Mouse (Mus musculus) liver, adult 2 months (tissue): ENCODE results near the gene Slc44a3. TPM values are rescaled to one million over a fixed set of nuclear protein-coding genes. Genes with fewer than 3 reads are reported as not detected.
A peak's percentile ranks its signal among the peaks of the same experiment; 100 is the strongest.

Source experiments
- DNase-seq: peaks from one replicate; pipeline ENCODE4 v3.0.0-alpha.2; 2011; ENCODE audit warnings: low read depth, low spot score; ENCODE audit errors: extremely low read depth
- H3K27ac ChIP-seq: fragments of 200-500 bp; replicated peaks from 2 replicates; pipeline ENCODE4 v1.5.1; 2012; ENCODE audit warnings: low read depth, mild to moderate bottlenecking, control low read depth, inconsistent platforms, low read length; ENCODE audit not compliant: insufficient read depth
- H3K27me3 ChIP-seq: fragments of 200-500 bp; 2 replicates; pipeline ENCODE4 v1.6.1; 2012; ENCODE audit warnings: mild to moderate bottlenecking, moderate library complexity, low read length, inconsistent platforms; ENCODE audit not compliant: control insufficient read depth, insufficient read depth
- H3K36me3 ChIP-seq: fragments of 200-500 bp; 2 replicates; pipeline ENCODE4 v1.6.1; 2012; ENCODE audit warnings: low read length, inconsistent platforms; ENCODE audit not compliant: control insufficient read depth, insufficient read depth
- H3K4me1 ChIP-seq: fragments of 200-500 bp; 2 replicates; pipeline ENCODE4 v1.6.1; 2011; ENCODE audit warnings: low read length; ENCODE audit not compliant: control insufficient read depth, insufficient read depth
- H3K4me3 ChIP-seq: fragments of 200-500 bp; 2 replicates; pipeline ENCODE4 v1.5.1; 2011; ENCODE audit warnings: low read depth, mild to moderate bottlenecking, control low read depth, low read length, moderate library complexity; ENCODE audit not compliant: insufficient read depth
- H3K79me2 ChIP-seq: fragments of 200-500 bp; 2 replicates; pipeline ENCODE4 v1.6.1; 2012; ENCODE audit warnings: inconsistent platforms, mild to moderate bottlenecking, low read length, moderate library complexity; ENCODE audit not compliant: control insufficient read depth, insufficient read depth
- H3K9ac ChIP-seq: fragments of 200-500 bp; 2 replicates; pipeline ENCODE4 v1.6.1; 2012; ENCODE audit warnings: low read depth, mild to moderate bottlenecking, control low read depth, inconsistent platforms, low read length
- CTCF ChIP-seq: fragments of 200-500 bp; IDR thresholded peaks from 2 replicates; pipeline ENCODE4 v1.5.1; 2011; ENCODE audit warnings: low read depth, low read length, control low read depth
- POLR2A ChIP-seq: fragments of 200-500 bp; IDR thresholded peaks from 2 replicates; pipeline ENCODE4 v1.6.1; 2011; ENCODE audit warnings: low read length, control low read depth; ENCODE audit not compliant: insufficient read depth; ENCODE audit errors: extremely low read depth
- WGBS: fragments of 180-500 bp; shearing (Covaris S2); methylation state at CpG from one replicate; pipeline ENCODE4 v1.1.7; 2018; 5-methylcytosine and 5-hydroxymethylcytosine counted together
- polyA plus RNA-seq: library from polyadenylated mRNA; depleted of rRNA; stranded (reverse); fragments of >200 nt; gene quantifications from 2 replicates; pipeline ENCODE4 v1.2.3, GENCODE M21; 2012
- total RNA-seq: library from RNA; depleted of rRNA; stranded (reverse); fragments of >200 nt; gene quantifications from 2 replicates; pipeline ENCODE4 v1.2.3, GENCODE M21; 2014

Slc44a3 gene
- total and polyA plus RNA-seq, 2 experiments, result 4.7 to 6.6 TPM

DNA sequence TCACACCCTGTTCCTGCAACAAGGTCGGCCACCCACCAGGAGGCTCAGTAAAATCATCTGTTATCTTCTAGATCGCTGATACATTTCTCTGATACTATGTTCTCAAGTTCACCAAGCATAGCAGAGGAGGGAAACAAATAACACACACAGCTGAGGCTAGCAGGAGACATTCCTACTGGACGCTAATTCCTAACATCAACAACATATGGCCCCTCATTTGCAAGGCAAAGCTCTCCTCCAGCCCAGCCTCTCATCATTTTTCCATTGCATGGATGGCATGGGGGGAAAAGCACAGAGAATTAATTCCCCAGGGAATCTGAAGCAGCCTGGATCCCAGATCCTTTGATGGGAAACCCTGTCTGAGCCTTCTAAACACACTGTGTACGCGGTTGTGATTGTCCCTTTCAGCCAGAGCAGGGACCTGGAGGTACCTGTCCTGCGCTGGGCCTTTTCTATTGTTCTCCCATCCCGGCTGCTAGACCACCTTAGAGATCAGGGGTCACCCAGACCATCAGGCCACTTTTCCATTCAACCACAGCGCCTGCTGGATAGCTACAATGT is 27.2 kb downstream of the Slc44a3 start:
- no peaks in the 10 kb centered on the region for H3K36me3 ChIP-seq
- H3K27ac ChIP-seq, result no peak overlapping the region
- H3K79me2 ChIP-seq, result no peaks in the 10 kb centered on the region
- WGBS, result 93% methylated on average over 8 of the region's 8 CpGs
- H3K27me3 ChIP-seq, result no peaks in the 10 kb centered on the region
- no peak for TF ChIP-seq POLR2A
- TF ChIP-seq CTCF, result no peak
- H3K4me1 ChIP-seq, result no peaks in the 10 kb centered on the region; the same call in 1 of the 2 replicates
- H3K9ac ChIP-seq, result no peak overlapping the region
- no peak overlapping the region for H3K4me3 ChIP-seq
- DNase-seq, result no peak

DNA sequence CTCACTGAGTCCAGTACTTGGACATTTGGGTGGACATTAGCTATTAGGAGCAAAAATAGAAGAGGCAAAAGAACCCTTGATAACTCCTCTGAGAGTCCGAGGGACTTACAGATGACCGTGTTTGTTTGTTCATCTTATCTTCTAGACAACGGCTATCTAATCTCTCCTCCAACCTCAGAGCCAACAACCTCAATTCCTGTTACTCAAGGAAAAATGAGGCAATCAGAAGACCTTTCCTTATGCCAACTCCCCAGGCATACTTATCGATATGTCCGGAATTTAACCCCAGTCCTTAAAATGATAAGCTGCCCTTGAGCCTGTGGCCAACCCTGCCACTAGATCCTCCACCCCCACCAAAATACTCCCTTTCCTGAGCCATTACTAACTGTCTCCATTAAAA is 31.5 kb downstream of the Slc44a3 start:
- WGBS, result 64% methylated on average over 5 of the region's 5 CpGs
- H3K27me3 ChIP-seq, result no peaks in the 10 kb centered on the region
- H3K4me3 ChIP-seq, result no peak overlapping the region
- no peak overlapping the region for H3K27ac ChIP-seq
- no peak for TF ChIP-seq POLR2A
- no peak for TF ChIP-seq CTCF
- no peak overlapping the region for H3K9ac ChIP-seq
- no peaks in the 10 kb centered on the region for H3K36me3 ChIP-seq
- no peaks in the 10 kb centered on the region; the same call in 1 of the 2 replicates for H3K4me1 ChIP-seq
- no peaks in the 10 kb centered on the region for H3K79me2 ChIP-seq
- DNase-seq, result peak; percentile 36

DNA sequence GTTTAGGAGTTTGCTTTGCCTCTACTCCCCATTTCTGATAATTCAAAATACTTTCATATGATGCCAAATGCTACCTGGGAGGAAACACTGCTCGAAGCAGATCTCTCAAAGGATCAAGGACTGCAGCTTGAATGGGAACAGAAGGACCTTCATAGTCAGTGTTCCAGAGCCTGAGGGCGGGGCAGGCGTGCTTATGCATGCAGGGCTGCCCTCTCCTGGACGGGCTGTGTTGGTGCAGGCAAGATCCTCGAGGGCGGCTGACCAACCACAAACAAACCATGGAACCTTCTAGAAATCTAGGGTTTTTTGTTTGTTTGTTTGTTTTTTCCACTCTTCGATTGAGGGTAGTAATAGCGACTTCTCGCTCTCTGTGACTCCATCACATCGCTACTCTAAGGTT is 32.0 kb downstream of the Slc44a3 start:
- DNase-seq, result peak; percentile 43
- WGBS, result 46% methylated on average over 10 of the region's 10 CpGs

DNA sequence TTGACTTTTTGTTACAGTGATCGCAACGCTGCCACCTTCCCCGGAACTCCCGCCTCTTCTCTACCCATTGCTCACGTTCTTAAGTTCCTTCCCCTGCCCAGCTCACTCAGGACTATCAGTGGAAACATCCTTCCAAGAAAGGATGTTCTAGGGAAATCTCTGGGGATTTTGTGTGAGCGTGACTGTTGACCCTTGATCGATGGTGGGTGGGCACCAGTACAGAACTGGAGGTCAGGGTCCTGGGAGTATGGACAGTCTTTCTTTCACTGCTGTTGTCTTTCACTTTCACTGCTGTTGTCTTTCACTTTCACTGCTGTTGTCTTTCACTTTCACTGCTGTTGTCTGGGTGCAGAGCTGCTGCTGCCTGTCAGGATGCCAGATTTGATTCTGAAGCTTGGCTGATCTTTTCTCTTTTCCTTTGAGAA is 38.2 kb downstream of the Slc44a3 start:
- TF ChIP-seq POLR2A (no peak), CTCF (no peak)
- no peaks in the 10 kb centered on the region for H3K36me3 ChIP-seq
- peak overlapping the region; percentile 4; the same call in 1 of the 2 replicates for H3K9ac ChIP-seq
- peak; percentile 24 for DNase-seq
- WGBS, result 44% methylated on average over 7 of the region's 7 CpGs
- H3K27me3 ChIP-seq, result no peaks in the 10 kb centered on the region
- H3K4me3 ChIP-seq, result peak overlapping the region; percentile 12; the same call in 1 of the 2 replicates
- no peaks in the 10 kb centered on the region for H3K79me2 ChIP-seq
- H3K4me1 ChIP-seq, result peaks cover 7% of the 10 kb centered on the region
- no peak overlapping the region for H3K27ac ChIP-seq

More for the DNA sequence above, 32.0 kb downstream of the Slc44a3 start:
- Histone ChIP-seq H3K4me3 (no peak overlapping the region), H3K79me2 (no peaks in the 10 kb centered on the region), H3K36me3 (no peaks in the 10 kb centered on the region), H3K9ac (no peak overlapping the region), H3K27me3 (no peaks in the 10 kb centered on the region), H3K27ac (no peak overlapping the region), H3K4me1 (no peaks in the 10 kb centered on the region; the same call in 1 of the 2 replicates)
- TF ChIP-seq POLR2A, result no peak
- TF ChIP-seq CTCF, result peak; percentile 99

DNA sequence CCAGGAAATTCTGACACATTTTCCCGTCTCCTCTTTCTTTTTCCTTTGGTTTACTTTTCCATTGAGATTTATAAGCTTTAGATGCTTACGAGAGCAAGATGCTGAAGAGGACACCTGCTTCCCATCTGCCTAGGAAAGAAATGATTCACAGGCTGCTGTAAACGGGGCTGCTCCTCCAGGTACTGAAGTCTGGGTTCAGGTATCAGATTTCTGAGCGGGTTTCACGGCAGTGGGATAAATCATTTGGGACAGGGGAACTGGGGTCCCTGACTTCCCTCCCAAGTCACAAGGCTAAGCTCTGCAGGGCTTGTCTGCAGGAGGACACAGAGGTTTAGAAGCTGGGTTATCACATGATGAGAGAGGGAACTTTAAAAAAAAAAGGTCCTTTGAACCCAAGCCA is 40.2 kb downstream of the Slc44a3 start:
- WGBS, result 84% methylated on average over 5 of the region's 5 CpGs
- peak; percentile 61 for DNase-seq

DNA sequence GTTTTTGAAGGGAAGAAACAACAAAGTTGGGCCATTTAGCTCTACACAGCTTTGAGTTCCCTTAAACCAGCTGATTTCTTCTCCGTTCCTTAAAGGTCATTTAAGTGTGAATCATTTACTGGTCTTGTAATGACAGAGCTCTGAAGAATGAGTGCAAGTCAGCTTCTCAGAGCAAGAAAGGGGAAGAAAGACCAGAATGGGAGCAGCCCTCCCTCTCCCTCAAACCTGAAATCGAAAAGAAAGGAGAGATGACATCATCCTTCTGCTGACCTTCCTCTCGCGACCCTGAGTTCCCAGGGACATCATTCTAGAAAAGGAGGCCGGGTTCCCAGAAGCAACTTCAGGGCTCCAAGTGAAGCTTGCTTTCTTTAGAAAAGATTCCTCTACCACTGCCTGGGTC is 41.3 kb downstream of the Slc44a3 start:
- Histone ChIP-seq H3K79me2 (no peaks in the 10 kb centered on the region), H3K4me3 (no peak overlapping the region), H3K27ac (no peak overlapping the region), H3K27me3 (no peaks in the 10 kb centered on the region), H3K4me1 (peaks cover 7% of the 10 kb centered on the region), H3K36me3 (no peaks in the 10 kb centered on the region), H3K9ac (no peak overlapping the region)
- TF ChIP-seq CTCF (no peak), POLR2A (no peak)
- 77% methylated on average over 5 of the region's 5 CpGs for WGBS
- DNase-seq, result no peak

More for the DNA sequence above, 40.2 kb downstream of the Slc44a3 start:
- no peak overlapping the region for H3K4me3 ChIP-seq
- no peaks in the 10 kb centered on the region for H3K79me2 ChIP-seq
- H3K9ac ChIP-seq, result no peak overlapping the region
- no peak overlapping the region; the same call in 1 of the 2 replicates for H3K27ac ChIP-seq
- no peaks in the 10 kb centered on the region for H3K36me3 ChIP-seq
- H3K27me3 ChIP-seq, result no peaks in the 10 kb centered on the region
- TF ChIP-seq CTCF (no peak), POLR2A (no peak)
- peaks cover 7% of the 10 kb centered on the region for H3K4me1 ChIP-seq
